Mouse (Mus musculus) cerebellum, postnatal 14 days (tissue): ENCODE measurements around the gene Lgals9.
"Not testable (repeated sequence)": the region's sequence is repeated elsewhere in the genome, so short reads cannot be mapped to it uniquely, and the experiment has no call there.

Experiments used
- DNase-seq, 2 experiments: peaks; one replicate each; pipeline ENCODE4 v3.0.0; 2021; ENCODE audit warnings: mixed read lengths in 2 of 2

The Lgals9 gene

DNA sequence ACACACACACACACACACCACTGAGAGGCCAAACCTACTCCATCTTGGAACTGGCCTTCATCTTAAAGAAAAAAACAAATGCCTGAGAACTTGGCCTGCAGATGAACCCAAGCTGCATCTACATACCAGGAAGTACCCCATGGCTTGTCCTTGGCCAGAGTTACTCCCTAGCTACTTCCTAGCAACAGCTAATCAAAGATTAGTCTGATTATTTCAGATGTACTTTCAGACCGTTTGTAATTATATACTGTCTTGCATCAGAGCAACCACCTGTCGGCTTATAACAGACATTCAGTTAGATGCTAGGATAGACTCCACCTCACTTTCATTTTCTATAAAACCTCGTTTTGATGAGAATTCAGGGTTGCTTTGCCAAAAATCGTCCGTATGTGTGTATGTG, 21.7 kb upstream of the Lgals9 start:
- no peak for DNase-seq

DNA sequence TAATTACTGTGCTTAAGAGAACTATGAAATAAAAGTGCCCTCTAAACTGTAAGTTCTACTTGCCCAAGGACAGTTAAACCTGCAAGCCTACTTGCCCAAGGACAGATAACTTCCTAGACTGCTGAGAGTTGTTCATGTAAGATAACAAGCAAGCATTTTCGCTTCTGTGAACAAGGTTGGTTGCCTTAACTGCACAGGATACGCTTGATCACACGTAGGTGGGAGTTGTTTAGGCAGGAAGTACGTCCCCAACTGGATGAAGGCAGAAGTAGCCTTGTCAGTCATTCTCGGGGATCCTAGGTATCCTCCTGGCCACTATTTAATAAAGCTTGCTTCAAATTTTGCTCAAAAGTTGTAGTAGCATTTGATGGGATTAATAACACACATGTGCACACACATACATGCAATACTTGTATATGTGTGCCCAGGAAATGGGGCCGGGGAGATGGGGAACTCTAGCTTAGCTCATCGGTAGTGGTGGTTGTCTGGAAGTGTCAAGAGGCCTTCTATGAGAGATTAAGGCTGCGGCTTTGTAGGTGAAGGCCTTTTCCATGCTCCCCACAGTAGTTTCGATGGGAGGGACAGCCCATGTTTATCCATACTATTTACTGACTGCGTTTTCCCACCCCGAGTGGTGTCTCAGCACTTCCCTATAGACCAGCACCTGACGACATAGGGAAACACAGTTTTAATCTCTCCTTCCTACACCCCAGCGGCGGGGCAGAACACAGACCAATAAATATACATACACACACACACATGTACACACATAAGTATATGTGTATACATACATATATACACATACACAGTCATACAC, 21.0 kb upstream of the Lgals9 start:
- DNase-seq, result no peak

DNA sequence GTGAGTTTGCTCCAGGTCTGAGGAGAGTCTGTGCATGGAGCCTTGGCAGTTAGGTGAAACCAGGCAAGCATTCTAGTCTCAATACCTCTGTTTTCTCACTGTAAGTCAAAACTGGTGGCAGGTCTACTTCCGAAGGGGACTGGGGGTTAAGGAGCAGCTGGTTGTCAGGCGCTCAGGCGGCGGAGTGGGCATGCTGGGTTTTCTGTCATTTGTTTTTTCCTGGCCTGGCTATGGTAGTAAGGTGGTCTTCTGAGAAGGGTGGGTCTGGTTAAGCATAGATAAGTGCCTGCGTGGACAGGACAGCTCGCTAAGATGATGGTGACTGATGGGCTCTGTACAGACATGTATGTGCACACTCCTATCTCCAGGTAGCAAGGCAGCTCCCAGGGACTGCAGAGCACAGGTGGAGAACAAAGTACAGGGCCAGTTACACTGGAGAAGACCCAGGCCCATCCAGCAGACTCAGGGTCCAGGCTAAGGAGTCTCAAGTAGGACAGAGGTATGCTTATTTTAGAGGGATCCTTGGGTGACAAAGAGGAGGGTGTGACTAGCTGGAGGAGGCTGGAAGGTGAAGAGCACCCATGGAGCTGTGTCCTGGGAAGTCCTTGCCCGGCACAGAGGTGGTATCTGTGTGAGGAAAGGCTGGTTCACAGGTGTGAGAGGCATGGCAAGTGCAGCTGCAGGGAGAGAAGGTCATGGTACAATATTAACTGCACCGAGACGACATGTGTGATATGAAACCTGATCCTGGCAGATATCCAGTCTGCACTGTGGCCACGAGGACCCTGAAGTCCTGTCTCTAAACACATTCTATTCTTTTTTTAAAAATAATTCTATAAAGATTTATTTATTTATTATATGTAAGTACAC, 19.3 kb upstream of the Lgals9 start:
- DNase-seq, result no peak

DNA sequence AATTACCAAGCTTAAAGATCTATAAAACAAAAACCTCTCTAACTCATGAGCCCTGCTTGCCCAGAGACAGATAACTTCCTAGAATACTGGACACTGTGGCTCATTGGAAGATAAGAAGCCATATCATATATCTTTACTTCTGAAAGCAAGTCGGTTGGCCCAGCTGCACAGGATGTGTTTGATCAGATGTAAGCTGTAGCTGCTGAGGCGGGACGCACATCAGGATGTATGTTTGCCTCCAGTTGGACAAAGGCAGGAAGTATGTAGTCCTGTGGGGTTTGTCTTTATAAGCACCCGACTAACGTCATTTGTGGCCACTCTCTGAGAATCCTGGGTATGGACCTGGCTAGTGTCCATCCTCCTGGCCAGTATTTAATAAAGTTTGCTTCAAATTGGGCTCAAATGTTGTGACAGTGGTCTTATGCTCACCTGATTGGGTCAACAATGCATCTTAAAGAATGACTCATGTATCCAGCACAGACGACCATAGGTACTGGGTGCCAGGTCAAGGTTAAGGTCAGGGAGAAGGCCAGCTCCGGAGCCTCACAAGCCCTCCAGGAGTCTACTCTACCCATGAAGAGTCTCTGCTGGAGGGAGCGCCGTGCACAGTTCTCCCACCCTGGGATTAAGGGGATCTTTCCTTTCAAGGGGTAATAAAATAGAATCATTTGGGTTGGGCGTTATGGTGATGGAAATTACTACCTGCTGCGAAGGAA, 18.5 kb upstream of the Lgals9 start:
- DNase-seq, result no peak

DNA sequence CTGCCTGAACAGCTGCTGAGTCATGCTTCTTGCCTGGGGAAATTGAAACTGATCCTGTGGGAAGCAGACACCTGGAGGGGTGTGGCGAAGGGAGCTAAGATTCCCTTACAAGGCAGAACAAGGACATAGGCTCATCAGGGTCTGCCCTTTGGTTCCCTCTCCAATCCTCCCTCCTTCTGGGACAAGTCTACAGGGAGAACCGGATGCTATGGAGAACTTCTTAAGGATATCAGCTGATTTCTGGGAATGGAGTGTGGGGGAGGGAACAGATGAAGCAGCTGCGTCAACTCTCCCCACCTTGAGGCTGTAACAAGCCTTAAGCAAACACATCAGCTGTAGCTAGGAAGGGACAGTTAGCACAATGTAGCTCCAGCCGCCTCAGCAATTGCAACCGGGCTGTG, 17.8 kb upstream of the Lgals9 start:
- DNase-seq, result no peak

DNA sequence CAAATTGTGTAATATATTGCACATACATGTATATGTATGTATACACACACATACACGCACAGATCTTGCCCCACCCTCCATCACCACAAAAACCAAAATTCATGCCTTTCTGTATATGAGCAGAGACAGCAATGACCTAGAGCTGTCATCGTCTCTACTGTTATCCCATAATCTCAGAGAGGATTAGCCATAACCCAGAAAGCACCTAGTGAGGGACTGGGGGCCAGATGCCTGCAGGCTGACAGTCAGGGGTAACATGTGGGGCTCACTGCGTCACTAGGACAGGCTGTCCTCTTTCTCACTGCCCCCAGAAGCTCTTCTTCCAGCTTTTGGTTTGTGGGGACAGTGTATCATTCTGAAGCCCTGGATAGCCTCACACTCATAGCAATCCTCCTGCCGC, 17.1 kb upstream of the Lgals9 start:
- DNase-seq, result no peak

DNA sequence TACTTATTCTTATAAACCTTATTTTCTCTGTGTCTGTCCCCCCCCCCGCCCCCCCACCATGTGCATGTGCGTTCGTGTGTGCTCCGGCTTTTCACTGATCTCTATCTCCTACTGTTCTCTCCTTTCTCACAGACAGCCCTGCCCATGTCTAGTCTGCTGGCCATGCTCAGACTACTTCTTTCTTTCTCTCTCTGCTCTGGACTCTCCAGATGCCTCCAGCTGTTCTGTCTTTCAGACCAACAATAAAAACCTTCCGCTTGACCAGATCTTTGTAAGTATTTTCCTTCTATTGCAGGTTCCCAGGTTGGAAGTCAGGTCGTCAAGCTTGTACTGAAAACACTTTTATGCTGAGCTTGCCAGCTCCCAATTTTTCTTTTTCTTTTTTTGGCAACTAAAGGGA, 14.4 kb upstream of the Lgals9 start:
- no peak for DNase-seq

DNA sequence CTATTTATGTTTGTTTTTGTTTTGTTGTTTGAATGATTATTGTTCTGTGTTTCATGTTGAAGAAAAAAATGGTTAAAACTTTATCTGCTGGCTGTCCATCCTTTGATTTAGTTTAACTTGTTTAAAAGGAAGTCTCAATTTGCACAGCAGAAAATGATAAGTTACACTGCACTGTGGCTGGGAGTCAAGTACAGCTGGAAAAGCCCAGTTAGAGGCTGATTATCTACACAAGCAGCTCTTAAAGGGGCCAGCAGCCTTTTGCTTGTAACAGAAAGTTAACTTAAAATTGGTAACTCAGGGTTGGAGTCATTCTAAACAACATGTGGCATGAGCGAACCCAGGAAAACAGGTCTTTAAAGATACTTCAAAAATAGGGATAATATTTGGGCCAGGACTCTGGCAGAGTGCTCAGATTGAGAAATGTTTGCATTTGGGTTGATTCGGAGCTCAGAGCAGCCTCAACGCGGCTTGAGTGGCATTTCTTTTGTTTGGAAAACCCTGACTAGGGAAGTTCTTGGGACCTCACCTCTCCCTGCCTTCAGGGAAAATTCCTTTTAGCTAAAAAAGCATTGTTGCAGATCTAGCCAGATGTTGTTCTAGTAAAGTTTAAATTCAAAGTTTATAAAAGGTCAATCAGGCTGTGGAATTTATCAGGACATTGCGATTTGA, 6.3 kb upstream of the Lgals9 start:
- not testable (repeated sequence) for DNase-seq

DNA sequence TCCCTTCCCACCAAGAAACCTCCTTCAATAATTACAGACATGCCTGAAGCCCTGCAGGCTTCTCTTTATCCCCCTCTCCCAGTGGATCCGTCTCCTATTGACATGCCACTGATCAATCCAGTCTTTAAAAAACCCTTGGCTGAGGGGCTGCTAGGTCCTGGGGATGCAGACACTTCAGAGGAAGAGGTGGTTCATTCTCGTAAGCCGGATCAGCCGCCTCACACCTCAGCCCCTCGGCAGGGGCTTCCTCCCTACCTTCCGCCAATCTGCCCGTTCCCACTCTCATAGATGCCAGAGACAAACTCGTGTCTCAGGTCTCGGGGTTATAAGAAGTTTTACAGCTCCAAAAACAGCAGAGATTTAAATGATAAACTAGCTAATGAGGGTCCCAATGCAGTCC, 5.3 kb upstream of the Lgals9 start:
- no peak for DNase-seq

DNA sequence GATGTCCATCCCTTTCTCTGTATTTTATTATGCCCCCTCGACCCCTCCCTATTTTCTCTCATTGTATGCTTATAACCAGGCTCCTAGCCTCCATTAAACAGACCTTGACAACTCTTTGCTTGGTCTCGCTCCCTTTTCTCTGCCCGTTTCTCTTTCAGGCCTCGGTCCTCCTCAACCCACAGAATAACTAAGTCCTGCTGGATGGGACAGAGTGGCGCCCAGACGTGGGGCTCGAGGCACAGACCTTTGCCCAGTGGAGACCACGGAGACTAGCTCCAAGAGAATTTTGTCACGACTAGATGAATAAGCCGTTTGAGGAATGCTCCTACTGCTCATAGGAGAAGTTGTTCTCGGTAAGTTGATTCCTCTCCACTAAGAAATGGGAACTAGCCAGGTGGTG, 4.5 kb upstream of the Lgals9 start:
- DNase-seq, result not testable (repeated sequence)

DNA sequence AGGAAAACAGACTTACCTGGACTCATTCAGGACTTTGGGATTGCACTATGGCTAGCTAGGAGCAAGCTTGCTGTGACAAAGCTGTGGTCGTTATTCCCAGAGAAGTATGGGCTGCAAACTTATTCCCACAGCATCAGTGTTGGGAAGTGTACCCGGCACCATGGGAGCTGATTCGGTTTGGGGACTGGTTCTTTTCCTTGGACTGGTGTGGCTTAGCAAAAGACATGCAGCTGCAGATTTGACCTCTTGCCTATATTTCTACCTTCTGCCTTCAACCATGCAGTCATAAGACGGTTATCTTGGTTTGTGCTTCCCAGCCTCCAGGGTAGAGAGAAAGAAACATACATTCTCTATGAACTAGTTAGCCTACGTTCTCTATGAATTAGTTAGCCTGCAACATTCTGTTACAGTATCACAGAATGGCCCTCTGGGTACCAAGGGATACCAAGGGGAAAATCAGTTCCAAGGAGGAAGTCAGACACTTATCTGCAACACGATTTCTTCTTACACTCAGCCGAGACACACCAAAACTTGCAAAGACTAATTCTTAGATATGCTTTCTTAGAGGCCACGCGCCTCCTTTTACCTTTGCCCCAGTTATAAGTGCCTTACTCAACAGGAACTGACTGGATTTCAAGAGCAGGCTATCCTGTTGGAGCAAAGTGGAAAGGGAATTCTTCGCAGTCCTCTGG, 1.7 kb upstream of the Lgals9 start:
- no peak for DNase-seq

DNA sequence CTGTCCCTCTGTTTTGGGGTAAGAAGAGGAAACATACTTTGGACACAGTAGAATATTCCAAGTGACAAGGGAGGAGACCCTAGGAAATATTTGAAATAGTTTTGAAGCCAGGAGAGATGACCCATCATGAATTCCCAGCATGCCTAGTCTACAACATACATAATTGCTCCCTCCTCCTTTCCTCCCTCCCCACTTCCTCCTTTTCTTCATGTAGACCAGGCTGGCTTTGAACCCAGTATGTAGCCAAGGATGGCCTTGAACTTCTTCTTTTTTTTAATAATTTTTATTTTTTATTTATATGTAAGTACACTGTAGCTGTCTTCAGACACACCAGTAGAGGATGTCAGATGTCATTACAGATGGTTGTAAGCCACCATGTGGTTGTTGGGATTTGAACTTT, 759 bp upstream of the Lgals9 start:
- DNase-seq, result no peak

DNA sequence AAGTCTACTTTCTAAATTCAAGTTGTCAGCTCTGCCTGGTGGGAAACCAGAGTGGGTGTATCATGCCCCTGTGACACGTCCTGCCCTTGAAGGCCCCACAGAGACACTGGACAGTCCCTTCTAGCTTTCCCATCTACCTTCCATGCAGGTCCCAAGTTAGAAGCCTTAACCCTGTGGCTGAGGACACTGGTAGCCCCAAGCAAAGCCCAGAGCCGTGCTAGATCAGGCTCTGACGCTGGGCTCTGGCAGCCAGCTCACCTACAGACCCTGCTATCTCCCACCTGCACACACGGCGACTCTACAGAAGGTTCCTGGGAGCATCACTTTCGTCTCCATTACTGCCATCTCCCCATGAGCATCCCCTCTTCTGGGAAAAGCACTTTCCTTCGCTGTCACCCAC, 1.2 kb downstream of the Lgals9 start:
- no peak for DNase-seq

DNA sequence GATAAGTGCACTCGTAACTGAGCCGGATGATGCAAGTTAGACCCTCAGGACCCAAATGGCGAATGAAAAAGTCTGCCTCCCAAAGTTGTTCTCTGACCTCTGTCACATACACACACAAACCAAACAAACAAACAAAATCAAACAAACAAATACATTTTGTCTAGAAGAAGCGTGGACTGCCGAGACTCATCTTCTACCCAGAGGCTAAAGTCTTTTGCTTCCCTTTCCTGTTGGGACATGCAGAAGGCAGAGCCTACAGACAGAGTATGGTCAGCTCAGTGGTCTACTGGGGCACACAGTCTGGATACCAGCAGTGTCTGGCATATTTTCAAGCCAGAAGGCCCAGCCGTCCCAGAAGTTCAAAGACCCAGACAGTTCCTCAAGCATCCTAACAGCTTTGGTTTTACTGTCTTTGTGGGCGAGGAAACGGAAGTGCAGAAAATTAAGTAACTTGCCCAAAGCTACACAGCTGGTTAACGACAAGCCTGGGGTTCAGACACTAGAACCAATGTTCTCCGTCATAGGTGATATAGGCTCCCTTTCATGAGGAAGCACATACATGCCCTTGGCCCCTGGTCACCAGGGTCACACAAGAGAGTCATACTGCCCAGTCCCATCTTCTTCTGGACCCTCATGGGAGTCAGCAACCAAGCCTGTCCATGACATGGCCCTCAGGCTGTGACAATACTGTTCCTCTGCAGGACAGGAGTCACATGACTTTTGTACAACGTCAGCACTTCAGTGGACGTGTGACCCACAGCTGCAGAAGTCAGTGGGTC, 2.0 kb downstream of the Lgals9 start:
- DNase-seq, result no peak

DNA sequence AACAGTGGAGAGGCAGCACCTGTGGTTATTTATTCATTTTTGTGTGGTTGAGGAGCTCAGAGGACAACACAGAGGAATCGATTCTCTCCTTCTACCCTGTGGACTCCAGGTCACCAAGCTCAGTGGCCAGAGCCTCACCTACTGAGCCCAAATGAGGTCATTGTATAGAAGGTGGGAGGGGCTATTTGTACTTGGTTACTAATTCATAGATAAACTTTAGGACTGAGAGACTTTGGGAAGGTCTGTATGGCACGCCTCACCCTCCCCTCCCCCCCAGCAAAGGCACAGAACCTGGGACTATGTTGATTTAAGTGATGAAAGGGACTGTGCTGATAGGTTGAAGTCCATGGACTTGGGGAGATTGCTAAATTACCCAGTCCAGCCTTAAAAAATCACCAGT, 2.7 kb downstream of the Lgals9 start:
- DNase-seq, result no peak

DNA sequence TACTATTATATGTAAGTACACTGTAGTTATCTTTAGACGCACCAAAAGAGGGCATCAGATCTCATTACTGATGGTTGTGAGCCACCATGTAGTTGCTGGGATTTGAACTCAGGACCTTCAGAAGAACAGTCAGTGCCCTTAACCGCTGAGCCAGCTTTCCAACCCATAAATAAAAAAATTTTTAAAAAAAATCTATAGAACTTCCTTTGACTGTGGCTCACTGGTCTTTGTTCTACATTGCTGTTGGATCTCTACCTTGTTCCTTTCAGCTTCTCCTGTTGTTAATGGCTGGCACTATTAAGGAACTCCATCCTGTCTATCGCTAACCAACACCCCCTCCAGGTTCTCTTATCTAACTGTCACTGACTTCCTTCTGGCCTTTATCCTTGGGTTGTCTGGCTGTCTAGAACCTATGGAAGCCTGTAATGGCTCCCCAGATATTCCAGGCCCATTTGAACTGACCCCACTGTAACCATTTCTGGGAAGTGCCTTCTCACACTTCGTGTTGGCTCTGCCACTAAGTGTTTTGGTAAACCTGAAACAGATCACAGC, 4.6 kb downstream of the Lgals9 start:
- no peak for DNase-seq

DNA sequence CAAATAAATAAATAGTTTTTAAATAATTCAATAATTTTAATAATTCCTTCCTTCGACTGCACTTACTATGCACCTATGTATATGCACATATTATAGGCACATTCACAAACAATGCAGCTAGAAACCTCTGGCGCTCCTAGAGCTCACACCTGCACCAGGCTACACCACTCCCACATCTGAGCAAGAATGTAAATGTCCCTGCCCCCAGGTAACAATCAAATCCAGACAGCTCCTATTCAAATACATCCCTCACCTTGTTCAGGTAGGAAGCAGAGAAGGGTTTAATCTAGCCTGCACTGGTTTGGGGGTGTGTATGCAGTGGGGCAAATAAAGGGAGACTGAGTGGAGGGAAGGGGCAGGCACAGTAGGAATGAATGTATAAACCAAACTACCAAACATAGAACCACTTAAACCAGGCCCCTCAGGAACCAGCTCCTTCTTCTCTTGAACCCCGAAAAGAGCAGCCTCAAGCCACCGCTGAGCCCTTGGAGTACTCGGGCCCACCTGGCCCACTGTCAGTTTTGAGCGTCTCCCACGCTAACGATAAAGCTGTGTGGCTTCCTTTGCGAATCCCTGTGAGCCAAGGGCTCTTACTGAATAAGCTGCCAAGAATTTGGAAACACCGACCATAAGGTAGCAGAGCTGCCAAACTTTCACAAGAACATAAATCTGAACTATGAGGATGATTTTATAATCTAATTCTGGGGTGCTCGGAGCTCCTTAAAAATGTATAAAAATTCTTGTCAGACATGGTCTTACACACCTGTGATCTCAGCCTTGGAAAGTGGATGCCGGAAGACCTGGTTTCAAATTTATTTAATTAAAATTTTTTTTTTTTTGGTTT, 6.3 kb downstream of the Lgals9 start:
- no peak for DNase-seq

DNA sequence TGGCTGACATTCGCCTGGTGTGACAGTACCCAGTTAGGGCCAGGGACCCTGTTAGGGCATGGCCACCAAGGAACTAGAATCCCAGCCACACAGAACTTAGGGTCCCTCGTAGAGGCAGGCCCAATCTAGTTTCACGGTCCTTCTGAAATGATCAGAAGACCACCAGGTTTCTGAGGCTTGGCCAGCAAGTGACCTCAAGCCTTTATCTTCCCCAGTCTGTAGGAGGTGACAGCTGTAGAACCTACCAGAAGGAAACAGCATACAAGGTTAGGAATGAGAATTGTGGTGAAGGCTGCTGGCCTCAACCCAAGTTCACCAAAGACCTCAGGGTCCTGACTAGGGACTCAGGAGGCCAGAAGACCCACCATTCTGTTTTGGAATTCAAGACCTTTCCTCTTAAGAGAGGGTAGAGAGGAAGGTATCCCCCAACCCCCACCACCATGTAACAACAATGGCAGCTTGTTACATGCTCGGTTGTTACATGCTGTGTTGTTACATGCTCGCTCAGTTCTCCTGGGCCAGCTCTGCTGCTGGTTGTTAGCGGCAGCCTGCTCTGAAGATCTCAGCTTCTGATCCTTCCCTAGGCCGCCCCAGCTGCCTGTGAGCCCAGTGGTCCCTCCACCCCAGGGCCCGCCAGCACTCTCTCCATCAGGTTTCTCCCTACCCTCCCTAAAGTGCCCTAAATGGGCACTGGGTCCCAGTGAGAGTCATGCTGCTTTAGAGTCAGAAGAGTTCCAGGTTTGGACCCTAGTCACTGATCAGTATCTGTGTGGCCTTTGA, 7.8 kb downstream of the Lgals9 start:
- DNase-seq, result no peak

DNA sequence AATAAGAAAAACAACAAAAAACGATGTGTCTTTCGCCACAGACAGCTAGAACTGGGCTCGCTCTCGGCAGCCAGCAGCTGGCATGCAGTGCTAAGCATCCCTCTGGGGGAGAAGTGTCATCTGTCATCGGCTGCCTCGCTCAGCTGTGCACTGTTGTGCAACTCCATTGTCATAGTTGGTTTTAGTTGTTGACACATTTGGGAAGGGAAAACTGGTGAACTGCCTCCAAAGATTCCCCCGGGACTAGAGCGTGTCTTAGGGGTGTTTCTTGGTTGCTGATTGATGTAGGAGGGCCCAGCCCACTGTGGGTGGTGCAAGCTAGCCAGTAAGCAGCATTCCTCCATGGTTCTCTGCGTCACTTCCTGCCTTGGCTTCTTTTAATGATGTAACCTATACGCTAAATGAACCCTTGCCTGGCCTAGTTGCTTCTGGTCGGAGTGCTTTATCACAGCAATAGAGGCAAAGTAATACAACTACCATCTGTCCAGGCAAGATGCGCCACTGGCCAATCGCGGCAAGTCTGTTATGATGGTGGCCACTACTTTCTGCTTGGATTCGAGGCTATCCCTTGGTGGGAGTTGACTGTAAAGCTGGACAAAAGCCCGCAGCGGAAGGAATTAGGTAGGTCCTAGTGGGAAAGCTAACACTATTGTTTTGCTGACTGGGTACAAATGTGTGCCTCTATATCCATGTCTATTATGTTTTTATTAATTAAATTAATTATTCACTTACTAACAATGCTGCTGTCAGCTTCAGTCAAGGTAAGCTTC, 11.2 kb downstream of the Lgals9 start:
- no peak for DNase-seq
